Mouse (Mus musculus): Measurements from ENCODE around the gene Foxp4. TPM values are rescaled to one million over a fixed set of nuclear protein-coding genes. Genes with fewer than 3 reads are reported as not detected.
A peak's percentile ranks its signal among the peaks of the same experiment; 100 is the strongest.

Foxp4 gene
- total and polyA plus RNA-seq, 3 experiments, result 7.1 to 50.5 TPM; not detected in 1

DNA sequence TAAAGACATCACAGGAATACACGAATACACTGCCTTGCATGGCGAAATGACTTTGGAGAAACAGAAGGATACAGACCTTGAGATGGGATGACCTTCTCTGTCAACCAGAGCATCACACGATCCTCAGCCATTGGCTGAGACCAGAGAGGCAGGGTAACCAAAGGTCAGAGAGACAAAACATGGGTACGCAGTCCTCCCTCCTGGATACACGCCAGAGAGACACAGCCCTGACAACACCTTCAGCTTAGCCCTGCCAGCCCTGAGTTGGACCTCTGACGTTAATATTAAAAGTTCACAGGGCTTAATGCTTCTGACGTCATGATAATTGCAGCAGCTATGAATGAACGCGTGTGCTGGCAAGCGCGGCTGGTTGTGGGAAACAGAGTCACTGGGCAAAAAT, 78.8 kb downstream of the Foxp4 start:
- Histone ChIP-seq H3K9ac (ENCODE audit: control insufficient read depth, low read depth, low read length, poor library complexity, severe bottlenecking) (no peak overlapping the region), H3K4me3 (ENCODE audit: control insufficient read depth in 1 of 2, insufficient read depth in 1 of 2, low read depth in 2 of 2, low read length in 2 of 2) (no peak overlapping the region), H3K27ac (ENCODE audit: control insufficient read depth, low read depth, low read length) (no peak overlapping the region), H3K4me1 (ENCODE audit: control insufficient read depth in 1 of 2, insufficient read depth in 2 of 2, low read length in 2 of 2) (no peaks in the 10 kb centered on the region), H3K27me3 (ENCODE audit: control insufficient read depth in 1 of 2, insufficient read depth in 2 of 2, low read length in 2 of 2) (no peaks in the 10 kb centered on the region), H3K9me3 (replicated peaks; ENCODE audit: insufficient read depth, low read length) (no peaks in the 10 kb centered on the region), H3K79me2 (ENCODE audit: control insufficient read depth, insufficient read depth, low read length, poor library complexity) (no peaks in the 10 kb centered on the region), H3K36me3 (ENCODE audit: control insufficient read depth in 1 of 2, insufficient read depth in 2 of 2, low read length in 2 of 2) (no peaks in the 10 kb centered on the region)
- DNase-seq (ENCODE audit: low read depth, low spot score), result no peak
- TF ChIP-seq CHD2 (IDR thresholded peaks at IDR 0.05; ENCODE audit: low read length) (no peak), ZC3H11A (IDR thresholded peaks at IDR 0.05; ENCODE audit: low read depth, low read length) (no peak), POLR2AphosphoS5 (IDR thresholded peaks at IDR 0.05; ENCODE audit: borderline replicate concordance, low read depth, low read length) (no peak), ZNF384 (IDR thresholded peaks at IDR 0.05; ENCODE audit: low read depth, low read length) (no peak), KAT2A (conservative IDR thresholded peaks at IDR 0.05; ENCODE audit: low read depth, low read length) (no peak), POLR2A (IDR thresholded peaks at IDR 0.05; ENCODE audit: control insufficient read depth in 1 of 2, insufficient read depth in 1 of 2, low read depth in 1 of 2, low read length in 2 of 2, poor library complexity in 1 of 2) (no peak), POLR2AphosphoS2 (IDR thresholded peaks at IDR 0.05; ENCODE audit: low read length) (no peak), ZKSCAN1 (IDR thresholded peaks at IDR 0.05; ENCODE audit: low read depth, low read length) (no peak), E2F4 (IDR thresholded peaks at IDR 0.05; ENCODE audit: borderline replicate concordance, low read depth, low read length) (no peak), EP300 (IDR thresholded peaks at IDR 0.05; ENCODE audit: low read depth in 1 of 2, low read length in 2 of 2) (no peak), MEF2A (IDR thresholded peaks at IDR 0.05; ENCODE audit: extremely low read depth, insufficient replicate concordance, low read depth, low read length, poor library complexity, severe bottlenecking) (no peak), UBTF (IDR thresholded peaks at IDR 0.05; ENCODE audit: borderline replicate concordance, insufficient read depth, low read depth, low read length) (no peak), ZMIZ1 (IDR thresholded peaks at IDR 0.05; ENCODE audit: low read depth, low read length) (no peak), TBP (IDR thresholded peaks at IDR 0.05; ENCODE audit: low read depth, low read length) (no peak), SMC3 (IDR thresholded peaks at IDR 0.05; ENCODE audit: low read depth, low read length) (no peak), BHLHE40 (IDR thresholded peaks at IDR 0.05; ENCODE audit: borderline replicate concordance, low read depth, low read length) (no peak), JUND (IDR thresholded peaks at IDR 0.05; ENCODE audit: low read depth, low read length) (no peak), NELFE (IDR thresholded peaks at IDR 0.05; ENCODE audit: low read depth, low read length) (no peak), TAL1 (IDR thresholded peaks at IDR 0.05; ENCODE audit: low read length) (no peak)

DNA sequence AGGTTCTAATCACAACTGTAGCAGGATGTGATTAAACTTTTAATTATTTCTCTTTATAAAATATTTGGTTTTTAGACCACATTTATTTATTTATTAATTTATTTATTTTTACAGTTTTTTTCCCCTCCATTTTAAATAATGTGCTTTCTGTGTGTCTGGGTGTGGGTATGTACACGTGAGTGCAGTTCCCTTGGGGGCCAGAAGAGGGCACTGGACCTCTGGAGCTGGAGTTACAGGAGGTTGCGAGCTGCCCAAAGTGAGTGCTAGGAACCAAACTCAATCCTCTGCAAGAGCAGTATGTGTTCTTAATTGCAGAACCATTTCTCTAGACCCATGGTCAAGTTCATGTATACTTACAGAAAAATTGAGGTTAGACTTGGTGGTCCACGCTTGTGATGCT, 81.0 kb downstream of the Foxp4 start:
- Histone ChIP-seq H3K27ac (ENCODE audit: control insufficient read depth, low read depth, low read length) (no peak overlapping the region), H3K9me3 (replicated peaks; ENCODE audit: insufficient read depth, low read length) (no peaks in the 10 kb centered on the region), H3K79me2 (ENCODE audit: control insufficient read depth, insufficient read depth, low read length, poor library complexity) (no peaks in the 10 kb centered on the region), H3K27me3 (ENCODE audit: control insufficient read depth in 1 of 2, insufficient read depth in 2 of 2, low read length in 2 of 2) (no peaks in the 10 kb centered on the region), H3K9ac (ENCODE audit: control insufficient read depth, low read depth, low read length, poor library complexity, severe bottlenecking) (no peak overlapping the region), H3K36me3 (ENCODE audit: control insufficient read depth in 1 of 2, insufficient read depth in 2 of 2, low read length in 2 of 2) (no peaks in the 10 kb centered on the region), H3K4me3 (ENCODE audit: control insufficient read depth in 1 of 2, insufficient read depth in 1 of 2, low read depth in 2 of 2, low read length in 2 of 2) (no peak overlapping the region), H3K4me1 (ENCODE audit: control insufficient read depth in 1 of 2, insufficient read depth in 2 of 2, low read length in 2 of 2) (no peaks in the 10 kb centered on the region)
- no peak for DNase-seq (ENCODE audit: low read depth, low spot score)
- no peak for TF ChIP-seq USF1 (IDR thresholded peaks at IDR 0.05; ENCODE audit: low read depth, low read length)
- TF ChIP-seq CTCF (IDR thresholded peaks at IDR 0.05 in 2 of 3, conservative IDR thresholded peaks at IDR 0.05 in 1 of 3; ENCODE audit: control insufficient read depth in 1 of 3, insufficient read depth in 1 of 3, low read depth in 2 of 3, low read length in 3 of 3, poor library complexity in 1 of 3, severe bottlenecking in 1 of 3), result peak; percentile 28 to 38 (median 34); a peak in 5 of 6 replicates
